Mouse (Mus musculus) E14TG2a.4 (cell line): ENCODE measurements at regions not wholly inside any gene's neighbourhood (a gene's known extent, or its start where the extent isn't known, plus 50 kb on each side); places are given as distances from the start of the nearest gene placed in this dataset.

Experiments used
- CTCF ChIP-seq: conservative IDR thresholded peaks from 2 replicates; pipeline ENCODE4 v1.5.1; 2014; ENCODE audit warnings: low read length
- POU5F1 ChIP-seq: IDR thresholded peaks from 2 replicates; pipeline ENCODE4 v1.6.1; 2014; ENCODE audit warnings: low read length, borderline replicate concordance

DNA sequence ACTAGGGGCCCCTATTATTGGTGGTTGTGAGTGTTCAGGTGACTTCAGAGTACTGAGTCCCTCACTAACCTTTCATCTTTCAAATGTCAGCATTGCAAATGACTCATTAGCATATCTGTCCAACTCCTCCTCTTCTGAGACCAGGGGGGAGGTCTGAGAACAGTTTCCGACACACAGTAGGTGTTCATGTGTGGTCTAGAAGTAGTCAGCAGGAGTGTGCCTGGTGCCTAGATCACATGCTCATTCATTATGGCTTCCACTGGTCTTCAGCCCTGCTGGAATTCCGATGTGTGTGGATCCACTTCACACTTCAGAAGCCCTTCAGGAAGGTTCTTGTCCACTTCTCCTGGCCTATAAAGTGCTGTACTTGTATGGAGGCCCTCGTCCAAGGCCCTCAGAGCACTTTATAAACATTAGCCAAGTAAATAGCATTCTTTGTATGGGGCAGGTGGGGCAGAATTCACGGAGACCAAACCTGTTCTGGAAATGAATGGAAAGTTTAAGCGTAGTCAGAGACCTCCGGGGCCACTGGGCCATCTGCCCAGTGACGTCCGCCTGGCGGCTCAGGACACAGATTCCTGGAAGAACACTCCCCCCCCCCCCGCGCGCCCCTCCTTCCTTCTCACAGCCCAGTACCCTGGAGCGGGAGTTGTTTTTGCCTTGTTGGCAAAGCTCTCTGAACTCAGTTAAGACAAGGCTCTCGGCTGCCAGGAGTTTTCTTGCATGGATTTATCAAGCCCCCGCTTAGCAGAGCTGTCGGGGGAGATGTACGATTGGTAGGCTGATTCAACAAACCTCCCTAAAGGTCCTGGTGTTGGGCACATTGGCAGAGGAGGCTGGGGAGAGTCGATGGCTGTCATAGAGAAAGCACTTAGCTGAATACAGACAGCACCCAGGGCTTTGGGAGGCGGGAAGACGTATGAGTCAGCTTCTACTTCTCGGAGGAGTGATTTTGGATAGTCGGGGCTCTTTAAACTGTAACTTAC is 94.9 kb downstream of the 2410131K14Rik start:
- no peak for TF ChIP-seq CTCF
- no peak for TF ChIP-seq POU5F1
